Mouse (Mus musculus): ENCODE results near the gene Mbnl2. TPM values are rescaled to one million over a fixed set of nuclear protein-coding genes. Genes with fewer than 3 reads are reported as not detected.

Mbnl2 gene
- total RNA-seq, 2 experiments from 2014 or later, result 193 TPM

DNA sequence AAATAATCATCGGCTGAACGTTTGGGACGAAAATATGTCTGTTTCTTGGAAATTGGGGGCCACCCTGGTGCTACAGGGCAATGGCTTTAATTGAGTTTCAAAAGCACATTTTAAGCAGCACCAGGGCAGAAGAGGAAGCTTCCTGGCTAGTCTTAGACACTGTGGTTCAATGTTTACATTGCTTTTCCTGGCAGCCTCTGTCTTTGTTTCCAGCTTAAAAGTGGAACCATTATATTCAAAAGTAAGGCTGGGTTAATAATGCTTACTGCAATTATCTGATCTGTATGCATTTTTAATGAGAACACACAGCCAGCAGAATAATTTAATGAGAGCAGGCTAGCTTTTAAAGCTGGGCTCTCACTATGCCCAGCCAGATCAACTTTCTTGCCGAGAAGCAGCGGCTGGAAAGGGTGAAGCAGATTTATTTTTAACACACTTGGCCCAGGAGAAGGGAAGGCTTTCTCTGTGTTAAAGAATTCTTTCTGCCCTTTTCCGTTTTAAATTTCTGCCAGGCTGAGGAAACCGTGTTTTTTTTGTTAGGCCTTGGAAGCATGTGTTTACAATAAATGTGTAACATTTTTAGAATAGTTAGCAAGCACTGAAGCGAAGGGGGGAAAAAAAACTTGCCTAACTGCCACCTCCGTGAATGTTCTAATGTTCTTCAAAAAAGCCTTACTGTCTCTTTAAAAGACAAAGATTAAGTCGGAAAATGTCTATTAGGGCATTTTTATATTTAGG is 1.0 kb downstream of the Mbnl2 start:
- DNase-seq, result no peak

DNA sequence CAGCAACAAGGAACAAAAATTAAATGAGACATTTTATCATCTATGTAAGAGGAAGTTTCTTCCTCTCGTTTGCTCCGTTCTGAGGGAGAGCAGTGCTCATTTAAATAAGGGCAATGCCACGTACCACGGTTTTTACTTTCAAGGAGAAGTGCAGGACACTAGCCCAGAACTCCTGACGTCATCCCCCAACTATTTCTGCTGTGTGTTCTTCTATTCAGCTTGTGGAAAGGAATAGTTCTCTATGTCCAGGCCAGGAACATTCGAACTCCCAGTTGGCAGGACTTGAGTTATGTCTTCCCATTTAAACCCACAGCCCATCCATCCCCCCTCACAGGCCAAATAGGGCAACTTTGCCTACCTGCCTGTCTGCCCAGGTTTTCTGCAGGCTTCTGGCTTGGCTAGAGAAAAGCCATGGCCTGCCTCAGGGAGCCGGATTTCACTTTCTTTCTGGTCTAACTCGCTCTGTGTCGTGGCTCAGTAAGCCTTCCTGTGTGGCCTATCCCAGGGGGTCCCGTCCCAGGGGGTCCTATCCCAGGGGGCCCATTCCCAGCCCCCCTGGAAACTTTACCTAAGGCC is 1.7 kb downstream of the Mbnl2 start:
- peak; percentile 68 for DNase-seq

- peak; percentile 76 for DNase-seq
These were observed 3.1 kb downstream of the Mbnl2 start for GRCm38 (mm10) chr14:120278290-120279244.

GRCm38 (mm10) chr14:120280136-120280535 is 4.7 kb downstream of the Mbnl2 start:
- no peak for DNase-seq

- DNase-seq, result no peak
These were observed 8.3 kb downstream of the Mbnl2 start for GRCm38 (mm10) chr14:120283787-120284186.

GRCm38 (mm10) chr14:120284504-120284903 is 9.0 kb downstream of the Mbnl2 start:
- DNase-seq, result no peak

GRCm38 (mm10) chr14:120287121-120287986 is 11.9 kb downstream of the Mbnl2 start:
- DNase-seq, result no peak

- DNase-seq, result no peak
These were observed 12.5 kb downstream of the Mbnl2 start for GRCm38 (mm10) chr14:120287987-120288275.

GRCm38 (mm10) chr14:120288378-120289002 is 13.0 kb downstream of the Mbnl2 start:
- DNase-seq, result no peak

GRCm38 (mm10) chr14:120289065-120289464 is 13.6 kb downstream of the Mbnl2 start:
- DNase-seq, result peak; percentile 70

DNA sequence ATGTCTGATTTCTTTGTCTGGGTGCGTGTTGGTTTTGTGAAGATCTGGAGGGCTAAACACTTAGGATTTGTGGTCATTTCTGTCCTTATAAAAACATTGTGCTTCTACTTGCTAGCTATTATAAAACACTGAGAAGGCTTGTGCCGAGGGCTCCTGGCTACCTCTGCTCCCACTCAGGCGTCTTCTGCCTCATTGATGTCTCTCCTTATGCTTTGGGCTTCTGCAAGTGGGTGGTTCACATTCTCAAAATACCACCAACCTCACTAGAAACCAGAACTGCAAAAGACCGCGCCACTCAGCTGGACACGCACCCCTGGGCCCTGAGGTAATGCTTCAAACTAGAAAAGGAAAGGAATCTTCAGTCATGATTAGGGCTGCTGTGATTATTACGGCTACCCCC is 14.1 kb downstream of the Mbnl2 start:
- DNase-seq, result no peak

DNA sequence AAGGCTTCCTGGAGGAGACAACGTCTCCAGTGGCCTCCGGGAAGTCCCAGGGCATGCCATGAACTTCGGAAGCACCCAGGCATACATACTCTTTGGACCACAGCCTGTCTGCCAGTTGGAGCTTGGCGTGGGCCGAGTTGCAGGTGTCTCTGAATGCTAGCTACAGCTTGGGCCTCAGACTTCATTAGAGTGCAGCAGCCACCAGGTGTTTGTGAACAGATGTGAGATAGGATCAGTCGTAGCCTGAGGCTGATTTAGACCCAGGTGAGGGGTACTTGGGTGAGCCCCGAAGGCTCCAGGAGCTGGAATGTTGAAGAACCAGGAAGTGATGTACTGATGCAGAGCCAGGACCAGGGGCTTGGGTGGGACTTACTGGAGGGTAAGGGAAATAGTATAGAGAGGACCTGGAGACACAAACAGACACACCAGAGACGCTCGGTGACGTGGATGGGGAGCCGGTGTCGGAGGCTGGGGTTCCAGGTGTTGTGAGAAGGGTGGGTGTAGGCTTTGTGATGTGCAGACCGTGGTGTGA is 15.8 kb downstream of the Mbnl2 start:
- DNase-seq, result no peak

- no peak for DNase-seq
These were observed 16.7 kb downstream of the Mbnl2 start for GRCm38 (mm10) chr14:120292133-120292532.

GRCm38 (mm10) chr14:120292617-120293195 is 17.2 kb downstream of the Mbnl2 start:
- no peak for DNase-seq

- no peak for DNase-seq
These were observed 19.0 kb downstream of the Mbnl2 start for GRCm38 (mm10) chr14:120294480-120294879.

DNA sequence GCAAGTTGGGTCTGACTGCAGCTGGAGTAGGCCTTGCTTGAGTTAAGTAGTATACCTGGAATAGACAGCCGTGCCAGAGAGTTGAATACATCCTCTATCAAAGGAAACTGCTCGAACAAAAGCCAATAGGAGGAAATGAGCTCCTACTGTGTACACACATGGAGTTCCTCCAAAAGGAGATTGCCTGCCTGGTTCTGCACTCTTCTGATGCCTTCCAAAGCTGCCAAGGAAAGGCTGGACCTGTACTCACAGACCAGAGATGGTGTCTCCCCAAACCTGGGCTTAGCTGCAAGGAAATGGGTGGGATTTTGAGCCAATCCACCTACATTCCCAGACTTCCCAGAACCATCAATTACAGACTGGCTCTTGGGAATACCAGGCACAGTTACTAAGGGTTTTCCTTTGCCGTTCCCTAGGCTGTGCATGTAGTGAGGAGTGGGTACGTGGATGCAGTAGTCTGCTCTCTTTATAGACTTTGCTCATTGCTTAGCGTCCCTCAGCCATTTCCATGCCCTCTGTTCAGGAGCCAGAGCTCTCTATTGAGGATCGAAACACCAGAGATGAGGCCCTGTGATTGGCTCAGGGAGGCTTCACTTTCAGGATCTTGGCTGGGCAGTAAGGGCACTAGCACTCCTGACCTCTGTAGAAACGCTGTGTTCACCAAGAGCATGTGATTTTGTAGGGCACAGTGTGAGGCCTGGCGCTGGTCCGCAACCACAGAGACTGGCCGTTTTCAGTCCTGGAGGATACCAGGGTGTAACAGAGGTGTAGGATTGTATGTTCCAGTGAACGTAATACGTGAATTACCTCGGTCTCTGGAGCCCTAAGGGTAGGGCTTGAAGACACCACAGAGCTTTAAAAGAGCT is 20.1 kb downstream of the Mbnl2 start:
- no peak for DNase-seq

- peak; percentile 70 for DNase-seq
These were observed 20.9 kb downstream of the Mbnl2 start for GRCm38 (mm10) chr14:120296231-120297006.

GRCm38 (mm10) chr14:120297137-120297749 is 21.8 kb downstream of the Mbnl2 start:
- DNase-seq, result no peak

DNA sequence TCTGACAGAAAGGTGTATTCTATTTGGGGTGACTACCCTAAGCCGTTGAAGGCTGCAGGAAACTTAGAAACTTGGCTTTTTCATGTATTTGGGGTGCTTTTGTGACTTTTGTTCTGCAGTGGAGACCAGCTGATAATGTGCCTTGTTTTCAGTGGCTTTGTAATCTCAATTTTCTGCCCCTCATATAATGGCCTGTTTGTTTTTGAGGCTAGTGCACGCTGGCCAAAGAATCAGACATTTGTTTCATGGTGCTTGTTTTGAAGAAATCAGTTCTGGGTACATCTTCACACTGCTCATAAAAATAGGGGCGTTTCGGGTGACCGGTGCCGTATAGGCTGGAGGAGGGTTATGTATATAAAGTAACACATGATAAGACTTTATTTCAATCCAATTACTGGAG is 22.4 kb downstream of the Mbnl2 start:
- no peak for DNase-seq
